Mouse (Mus musculus) lung, adult 18-20 months (tissue): ENCODE measurements around the gene Rnpep.
A peak's percentile ranks its signal among the peaks of the same experiment; 100 is the strongest.
"Not testable (repeated sequence)": the region's sequence is repeated elsewhere in the genome, so short reads cannot be mapped to it uniquely, and the experiment has no call there.

Experiments used
- DNase-seq, 2 experiments: peaks; one replicate each; pipeline ENCODE4 v3.0.0; 2022; ENCODE audit warnings: mixed read lengths in 2 of 2

The Rnpep gene

GRCm38 (mm10) chr1:135258380-135259127 lies 25.3 kb downstream of the Rnpep start, which contains the start of gene Elf3:
Elf3 (minus strand) TSS chr1:135258568.
- peak; percentile 93 to 95 for DNase-seq

- DNase-seq, result peak; percentile 83 to 91
Measured at GRCm38 (mm10) chr1:135256299-135256698, 27.6 kb downstream of the Rnpep start.

GRCm38 (mm10) chr1:135252854-135253253 lies 31.0 kb downstream of the Rnpep start:
- peak; percentile 56 to 74 for DNase-seq

DNA sequence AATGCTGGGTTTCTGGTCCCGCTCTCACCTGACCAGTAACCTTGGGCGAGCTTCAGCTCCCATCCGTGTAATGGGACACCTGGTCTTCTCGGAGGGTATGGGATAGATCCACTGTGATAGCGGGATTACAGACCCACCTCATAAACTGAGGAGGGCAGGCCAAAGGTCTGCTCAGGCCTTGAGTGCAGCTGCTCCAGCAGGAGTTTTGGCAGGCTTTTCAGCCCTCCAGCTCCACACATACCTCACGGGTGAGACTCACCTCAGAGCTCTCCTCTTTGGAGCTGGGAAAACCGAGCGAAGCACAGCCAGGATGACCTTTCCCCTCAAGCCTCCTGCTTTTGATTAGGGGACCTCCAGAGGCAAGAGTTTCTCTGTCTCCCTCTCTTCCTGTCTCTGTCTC lies 32.5 kb downstream of the Rnpep start:
- no peak for DNase-seq

- no peak for DNase-seq
Measured at GRCm38 (mm10) chr1:135250706-135251105, 33.2 kb downstream of the Rnpep start.

DNA sequence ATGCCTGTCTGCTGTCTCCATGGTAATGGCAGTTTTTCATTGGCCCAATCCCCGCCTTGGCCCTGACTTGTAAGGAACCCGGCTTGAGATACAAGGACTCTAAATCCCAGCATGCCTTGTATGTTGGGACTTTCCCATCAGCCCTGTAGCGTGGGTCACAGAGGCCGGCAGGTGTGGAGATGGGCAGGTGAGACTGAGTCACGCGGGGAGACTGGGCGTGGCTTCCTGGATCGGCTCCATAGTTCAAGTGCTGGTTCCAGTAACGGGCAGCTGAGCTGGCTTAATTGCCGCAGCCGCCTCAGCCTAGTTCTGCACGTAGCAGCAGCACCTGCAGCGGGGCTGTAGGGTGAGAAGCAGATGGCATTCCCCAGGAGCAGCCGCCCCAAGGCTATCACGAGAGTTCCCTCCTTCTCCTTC lies 35.4 kb downstream of the Rnpep start:
- peak; percentile 92 to 93 for DNase-seq

GRCm38 (mm10) chr1:135244014-135244413 lies 39.9 kb downstream of the Rnpep start:
- DNase-seq, result no peak

- not testable (repeated sequence) for DNase-seq
Measured at GRCm38 (mm10) chr1:135240206-135240605, 43.7 kb downstream of the Rnpep start.

- DNase-seq, result no peak
Measured at GRCm38 (mm10) chr1:135237131-135237851, 46.6 kb downstream of the Rnpep start.

DNA sequence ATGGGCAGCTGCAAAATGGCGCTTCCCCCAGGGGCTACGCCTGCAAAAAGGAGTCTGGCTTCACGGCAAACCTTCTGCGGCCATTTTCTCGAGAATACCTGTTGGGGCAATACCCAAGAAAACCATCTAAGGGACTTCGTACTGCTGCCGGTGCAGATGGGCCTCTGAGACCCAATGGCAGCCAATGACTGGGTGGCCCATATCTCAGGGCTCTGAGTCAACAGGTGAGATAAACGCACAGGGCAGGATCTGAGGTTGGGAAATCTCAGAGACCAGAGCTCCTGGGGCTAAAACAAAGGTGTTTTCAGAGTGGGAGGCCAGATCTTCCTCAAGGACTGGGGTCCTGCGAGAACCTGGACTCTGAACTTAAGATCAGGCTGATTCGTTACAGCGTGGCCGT lies 49.1 kb downstream of the Rnpep start:
- no peak for DNase-seq

DNA sequence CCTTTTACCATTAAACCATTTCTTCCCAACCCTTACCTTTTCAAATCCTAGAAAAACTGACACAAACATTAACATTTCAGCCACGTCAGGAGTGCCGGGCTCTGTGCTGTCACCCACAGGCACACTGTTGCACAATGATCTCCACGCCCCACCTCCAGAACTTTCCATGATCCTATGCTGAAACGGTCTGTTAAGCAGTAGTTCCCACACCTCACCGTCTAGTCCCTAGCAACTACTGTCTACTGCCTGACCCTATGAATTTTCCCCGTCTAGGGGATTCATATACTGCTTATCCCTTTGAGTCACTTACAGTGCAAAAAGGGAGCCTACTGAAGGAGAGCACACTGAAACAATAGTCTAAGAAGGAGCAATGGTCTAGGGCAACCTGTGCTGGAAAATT lies 49.9 kb downstream of the Rnpep start:
- no peak for DNase-seq

DNA sequence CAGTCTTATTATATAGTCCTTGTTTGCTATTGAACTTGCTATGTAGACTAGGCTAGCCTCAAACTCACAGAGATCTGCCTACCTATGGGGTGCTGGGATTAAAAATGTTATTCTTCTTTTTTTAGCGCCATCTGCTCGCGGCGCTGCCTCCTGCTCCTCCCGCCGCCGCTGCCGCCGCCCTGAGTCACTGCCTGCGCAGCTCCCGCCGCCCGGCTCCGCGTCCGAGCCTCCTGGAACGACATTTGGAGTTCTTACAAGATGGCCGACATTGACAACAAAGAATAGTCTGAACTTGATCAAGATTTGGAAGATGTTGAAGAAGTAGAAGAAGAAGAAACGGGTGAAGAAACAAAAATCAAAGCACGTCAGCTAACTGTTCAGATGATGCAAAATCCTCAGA lies 52.0 kb downstream of the Rnpep start:
- DNase-seq, result not testable (repeated sequence)

DNA sequence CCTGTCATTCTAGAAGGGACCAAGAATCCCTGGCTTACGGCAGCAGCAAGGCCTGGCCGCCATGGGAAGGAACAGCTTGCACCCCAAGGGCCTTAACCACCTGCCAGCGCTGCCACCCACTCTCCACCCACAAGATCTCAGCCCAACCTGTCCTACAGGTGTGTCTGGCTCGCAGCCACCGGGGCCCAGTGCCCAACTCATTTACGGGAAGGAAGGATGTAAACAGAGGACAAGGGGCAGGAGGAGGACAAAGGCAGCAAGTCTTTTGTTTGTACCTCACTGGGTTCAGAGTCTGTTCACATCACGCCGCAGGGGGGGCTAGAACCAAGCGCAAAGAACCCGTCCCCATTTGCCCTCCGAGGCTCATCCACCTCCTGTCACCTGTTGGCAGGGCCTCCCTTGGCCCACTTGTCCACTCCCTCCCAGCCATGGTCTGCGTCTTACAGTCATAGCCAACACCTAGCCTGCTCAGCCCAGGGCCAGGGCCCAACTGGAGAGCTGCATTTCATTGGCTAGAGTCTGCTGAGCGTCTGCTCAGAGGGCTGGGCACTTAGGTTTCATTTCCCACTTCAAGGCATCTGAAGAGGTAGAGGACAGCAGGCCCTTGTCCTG lies 56.4 kb downstream of the Rnpep start:
- peak; percentile 91 to 93 for DNase-seq

GRCm38 (mm10) chr1:135224981-135225604 lies 58.8 kb downstream of the Rnpep start:
- DNase-seq, result no peak

GRCm38 (mm10) chr1:135224147-135224546 lies 59.7 kb downstream of the Rnpep start:
- no peak for DNase-seq

DNA sequence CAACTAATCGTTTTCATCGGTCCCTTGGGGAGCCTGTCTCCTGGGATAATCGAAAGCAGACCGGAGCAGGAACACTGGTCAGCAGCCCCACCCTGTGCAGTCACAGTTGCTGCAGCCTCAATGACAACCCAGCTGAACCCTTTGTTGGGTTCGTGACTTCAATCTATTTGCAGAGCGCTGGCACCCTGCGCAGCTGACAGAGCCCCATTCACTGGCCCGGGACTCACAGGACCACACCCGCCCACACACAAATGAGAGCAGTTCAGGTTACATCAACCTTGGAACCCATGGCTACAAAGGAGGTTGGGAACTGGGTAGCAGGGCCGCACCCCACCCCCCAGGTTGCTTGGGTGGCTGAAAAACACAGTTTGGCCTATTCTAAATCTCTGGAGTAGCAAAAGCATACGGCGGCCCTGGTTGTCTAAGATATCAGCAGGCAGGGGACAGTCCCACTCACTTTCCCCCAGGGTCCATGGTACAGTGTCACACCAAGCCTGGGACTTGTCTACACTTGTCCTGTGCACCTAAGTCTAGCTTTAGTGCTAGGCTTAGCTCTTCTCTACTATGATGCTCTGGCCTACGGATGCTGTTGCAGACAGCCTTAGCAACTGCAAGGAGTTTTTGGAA lies 66.2 kb downstream of the Rnpep start:
- peak; percentile 43 to 64 for DNase-seq

GRCm38 (mm10) chr1:135213772-135214640 lies 69.9 kb downstream of the Rnpep start:
- DNase-seq, result no peak
